Mouse (Mus musculus): Measurements from ENCODE around the gene Erc2.
A peak's percentile ranks its signal among the peaks of the same experiment; 100 is the strongest.

Erc2 gene

DNA sequence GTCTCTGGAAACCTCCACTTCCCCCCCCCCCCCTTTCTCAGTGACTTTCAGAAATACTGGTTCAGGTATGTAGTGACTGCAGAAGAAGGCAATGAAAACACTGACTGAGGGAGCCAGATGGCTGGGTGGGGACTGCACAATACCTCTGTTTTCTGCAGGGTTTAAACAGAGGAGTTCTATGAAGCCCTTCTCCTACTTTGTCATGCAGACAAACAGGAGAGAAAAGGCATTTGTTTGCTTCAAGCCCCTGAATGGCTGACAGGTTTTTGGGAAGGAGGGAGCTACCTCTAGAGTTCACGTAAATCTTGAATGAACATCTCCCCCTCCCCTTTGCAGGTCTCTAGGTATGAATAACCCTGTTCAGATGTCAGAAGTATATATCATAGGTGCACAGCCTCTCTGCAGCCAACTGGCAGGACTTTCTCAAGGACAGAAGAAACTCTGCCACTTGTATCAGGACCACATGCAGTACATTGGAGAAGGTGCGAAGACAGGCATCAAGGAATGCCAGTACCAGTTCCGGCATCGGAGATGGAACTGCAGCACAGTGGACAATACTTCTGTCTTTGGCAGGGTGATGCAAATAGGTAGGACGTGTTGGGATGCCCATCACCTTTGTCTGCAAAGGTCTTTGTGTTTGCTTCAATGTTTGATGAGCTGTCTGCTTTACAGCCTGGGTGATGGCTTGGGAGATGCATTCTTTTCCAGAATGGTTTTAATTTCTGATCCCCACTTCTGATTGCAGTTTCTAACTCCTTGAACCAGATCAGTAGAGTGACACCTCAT is 890.8 kb downstream of the Erc2 start:
- peak; percentile 82 for DNase-seq

DNA sequence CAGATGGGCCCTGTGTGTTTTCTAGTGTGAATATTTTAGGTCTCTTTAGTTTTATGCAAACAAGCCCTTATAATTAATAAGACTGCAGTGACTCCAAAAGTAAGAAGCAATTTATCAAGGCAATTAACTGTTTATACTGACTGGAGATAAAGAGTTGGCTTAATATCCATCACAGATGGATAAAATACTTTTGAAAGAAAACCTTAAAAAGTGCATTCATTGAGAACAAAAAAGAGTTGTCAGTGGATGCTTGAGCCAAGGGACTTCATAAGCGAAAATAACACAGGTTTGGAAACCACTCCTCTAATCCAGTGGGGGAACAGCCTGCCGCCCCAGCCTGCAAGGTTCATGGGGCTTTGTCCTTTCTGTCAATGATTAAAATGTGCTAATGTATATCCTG is 891.9 kb downstream of the Erc2 start:
- DNase-seq, result no peak

DNA sequence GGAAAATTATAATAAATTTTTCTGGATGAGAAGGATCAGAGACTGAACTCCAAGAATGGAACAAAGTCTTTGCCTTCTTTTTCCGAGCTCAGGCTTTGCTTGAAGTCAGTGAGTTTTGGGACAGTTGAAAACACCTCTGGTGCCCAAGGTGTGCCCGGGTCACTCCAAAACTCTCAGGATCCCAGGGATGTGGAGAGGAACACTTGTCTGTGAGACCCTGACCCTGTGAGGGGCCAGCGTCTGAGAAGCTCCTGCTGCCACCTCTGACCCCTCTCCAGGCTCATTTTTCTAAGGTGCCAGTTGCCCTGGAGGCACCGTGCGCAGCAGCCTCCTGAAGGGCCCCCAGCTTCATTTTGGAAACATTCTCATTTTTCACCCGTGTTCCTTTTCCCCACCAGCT is 893.1 kb downstream of the Erc2 start:
- DNase-seq, result peak; percentile 58

DNA sequence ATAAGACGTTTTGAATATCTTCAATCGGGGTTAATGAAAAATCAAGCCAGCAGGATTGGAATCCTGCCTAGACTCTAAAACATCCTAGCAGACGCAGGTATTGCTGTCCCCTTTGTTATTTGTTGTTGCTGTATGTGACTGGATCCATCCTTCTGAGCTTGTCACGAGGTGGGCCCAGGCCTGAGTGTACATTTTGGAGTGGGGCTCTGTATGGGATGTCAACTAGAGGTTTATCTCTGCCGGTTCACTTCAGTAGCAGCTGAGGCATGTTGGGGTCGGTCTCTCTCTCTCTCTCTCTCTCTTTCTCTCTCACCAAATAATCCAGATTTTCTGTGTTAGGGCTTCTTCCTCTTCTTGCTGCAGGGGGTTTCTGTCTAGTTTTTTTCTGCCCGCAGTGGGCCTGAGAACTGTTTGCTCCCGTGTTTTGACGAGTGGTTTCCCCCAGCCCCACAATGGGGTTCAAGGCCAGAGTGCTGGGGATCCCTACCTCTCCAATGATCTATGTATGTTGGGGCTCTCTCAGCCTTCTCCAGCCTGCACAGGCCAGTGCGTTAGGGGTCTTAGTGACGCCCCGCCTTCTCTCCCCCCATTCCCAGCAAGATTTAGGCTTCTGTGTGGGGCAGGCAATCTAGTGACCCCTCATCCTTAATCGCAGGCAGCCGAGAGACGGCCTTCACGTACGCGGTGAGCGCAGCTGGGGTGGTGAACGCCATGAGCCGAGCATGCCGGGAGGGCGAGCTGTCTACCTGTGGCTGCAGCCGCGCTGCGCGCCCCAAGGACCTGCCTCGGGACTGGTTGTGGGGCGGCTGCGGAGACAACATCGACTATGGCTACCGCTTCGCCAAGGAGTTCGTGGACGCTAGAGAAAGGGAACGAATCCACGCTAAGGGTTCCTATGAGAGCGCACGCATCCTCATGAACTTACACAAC is 895.7 kb downstream of the Erc2 start:
- peak; percentile 82 for DNase-seq

DNA sequence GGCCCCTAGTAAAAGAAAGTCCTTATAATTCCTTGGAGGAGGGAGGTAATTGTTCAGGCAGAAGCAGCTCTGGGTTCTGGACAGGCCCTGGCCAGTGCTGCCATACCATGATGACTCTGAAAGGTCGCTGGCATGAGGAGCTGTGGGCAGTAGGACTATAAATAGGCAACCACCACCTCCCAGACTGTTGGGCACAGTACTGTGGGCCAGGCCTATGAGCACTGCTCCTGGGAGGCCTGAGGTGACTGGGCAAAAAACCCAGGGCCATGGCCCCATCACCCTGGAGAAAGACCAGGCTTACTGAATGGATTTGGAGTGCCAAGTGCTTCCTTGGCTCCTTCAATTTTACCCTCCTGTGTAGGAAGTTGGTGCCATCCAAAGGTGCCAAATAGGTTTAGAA is 898.9 kb downstream of the Erc2 start:
- peak; percentile 97 for DNase-seq

DNA sequence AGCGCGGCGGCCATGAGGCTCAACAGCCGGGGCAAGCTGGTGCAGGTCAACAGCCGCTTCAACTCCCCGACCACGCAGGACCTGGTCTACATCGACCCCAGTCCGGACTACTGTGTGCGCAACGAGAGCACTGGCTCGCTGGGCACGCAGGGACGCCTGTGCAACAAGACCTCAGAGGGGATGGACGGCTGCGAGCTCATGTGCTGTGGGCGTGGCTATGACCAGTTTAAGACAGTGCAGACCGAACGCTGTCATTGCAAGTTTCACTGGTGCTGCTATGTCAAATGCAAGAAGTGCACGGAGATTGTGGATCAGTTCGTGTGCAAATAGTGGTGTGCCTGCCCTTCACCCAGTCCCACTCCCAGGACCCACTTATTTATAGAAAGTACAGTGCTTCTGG is 900.4 kb downstream of the Erc2 start:
- DNase-seq, result peak; percentile 72

DNA sequence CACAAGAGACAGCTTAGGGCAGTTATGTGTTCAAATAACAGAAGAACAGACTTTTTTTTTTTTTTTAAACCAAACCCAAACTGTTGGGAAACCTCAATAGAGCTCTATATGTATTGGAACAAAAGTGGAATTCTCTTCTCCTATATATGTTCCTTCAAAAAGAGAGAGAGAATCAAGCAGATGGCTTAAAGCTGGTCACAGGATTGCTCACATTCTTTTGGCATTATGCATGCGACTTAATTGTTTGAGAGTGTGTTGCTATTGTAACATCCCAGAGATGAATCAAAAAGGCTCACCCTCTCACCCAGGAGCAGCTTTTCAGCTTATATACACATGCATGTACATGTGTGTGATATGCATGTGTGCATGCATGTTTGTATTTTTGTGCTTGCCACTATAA is 903.3 kb downstream of the Erc2 start:
- peak; percentile 5 for DNase-seq

Data from heart, adult 11 months (tissue).